In the genomic region with DNA sequence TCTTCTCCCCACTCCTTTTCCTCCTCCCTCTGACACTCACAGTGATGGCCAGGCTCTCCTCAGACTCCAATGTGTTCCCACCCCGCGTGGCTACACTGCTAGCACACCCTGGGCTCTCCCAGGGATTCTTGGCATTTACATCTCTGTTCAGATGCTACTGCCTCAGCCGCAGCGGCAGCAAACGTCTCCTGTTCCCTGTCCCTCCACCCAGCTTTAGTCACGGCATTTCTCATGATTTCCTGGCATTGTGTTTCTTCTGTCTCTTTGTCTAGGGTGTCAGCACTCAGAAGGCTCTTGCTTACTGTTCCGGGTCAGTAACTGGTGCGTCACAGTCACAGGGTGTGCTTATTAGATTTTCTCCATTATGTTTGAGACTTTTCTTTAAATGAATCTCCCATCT, we compare ENCODE assay signal across 8 mouse cellular contexts.
DNase-seq lines count a peak whose midpoint lies in the region; ATAC-seq lines count a peak whose summit lies in the region.

No protein-coding gene starts in this region.

- no peaks in the 10 kb centered on the region for H3K9me3 ChIP-seq in forebrain, embryonic 14.5 days (replicated peaks; ENCODE audit: control insufficient read depth, low read length)
- no peaks in the 10 kb centered on the region for H3K9me3 ChIP-seq in forebrain, embryonic 12.5 days
- H3K9me3 ChIP-seq in midbrain, embryonic 10.5 days (replicated peaks), result no peaks in the 10 kb centered on the region
- no peaks in the 10 kb centered on the region for H3K9me3 ChIP-seq in midbrain, embryonic 16.5 days (replicated peaks; ENCODE audit: control insufficient read depth, low read length, poor library complexity, severe bottlenecking)
- H3K9me3 ChIP-seq in heart, embryonic 15.5 days (replicated peaks), result no peaks in the 10 kb centered on the region
- H3K9me3 ChIP-seq in stomach, embryonic 14.5 days (ENCODE audit: control insufficient read depth, low read depth, low read length), result no peaks in the 10 kb centered on the region

- no peaks in the 10 kb centered on the region for H3K36me3 ChIP-seq in forebrain, embryonic 14.5 days (ENCODE audit: control insufficient read depth, insufficient read depth, low read length)
- no peaks in the 10 kb centered on the region; the same call in 1 of the 2 replicates for H3K36me3 ChIP-seq in forebrain, embryonic 12.5 days (replicated peaks)
- peaks cover 39% of the 10 kb centered on the region for H3K36me3 ChIP-seq in midbrain, embryonic 10.5 days
- no peaks in the 10 kb centered on the region for H3K36me3 ChIP-seq in midbrain, embryonic 16.5 days (ENCODE audit: control insufficient read depth, insufficient read depth, low read length)
- H3K36me3 ChIP-seq in heart, embryonic 15.5 days, result no peaks in the 10 kb centered on the region
- no peaks in the 10 kb centered on the region for H3K36me3 ChIP-seq in stomach, embryonic 14.5 days (ENCODE audit: control insufficient read depth, insufficient read depth, low read length)

- H3K27me3 ChIP-seq in forebrain, embryonic 14.5 days (replicated peaks; ENCODE audit: control insufficient read depth, insufficient read depth, low read length), result no peaks in the 10 kb centered on the region
- H3K27me3 ChIP-seq in forebrain, embryonic 12.5 days, result no peaks in the 10 kb centered on the region
- H3K27me3 ChIP-seq in midbrain, embryonic 10.5 days (ENCODE audit: low read depth, poor library complexity, severe bottlenecking), result no peaks in the 10 kb centered on the region
- H3K27me3 ChIP-seq in midbrain, embryonic 16.5 days (ENCODE audit: control insufficient read depth, insufficient read depth, low read depth, low read length), result no peaks in the 10 kb centered on the region
- H3K27me3 ChIP-seq in heart, embryonic 15.5 days, result no peaks in the 10 kb centered on the region
- H3K27me3 ChIP-seq in stomach, embryonic 14.5 days (ENCODE audit: control insufficient read depth, insufficient read depth, low read length), result no peaks in the 10 kb centered on the region

- no peak for ATAC-seq in forebrain, embryonic 14.5 days
- ATAC-seq in forebrain, embryonic 12.5 days (ENCODE audit: low FRiP score), result no peak
- ATAC-seq in midbrain, embryonic 16.5 days, result no peak
- ATAC-seq in heart, embryonic 15.5 days (replicated peaks; ENCODE audit: insufficient number of reproducible peaks, insufficient read depth, low FRiP score, low read depth), result no peak
- no peak for ATAC-seq in stomach, embryonic 14.5 days (ENCODE audit: insufficient number of reproducible peaks, insufficient read depth, low FRiP score, low read depth)

- 0 out of 2 replicates have a peak, but pooled peaks cover 6% of the 10 kb centered on the region for H3K4me1 ChIP-seq in forebrain, embryonic 14.5 days (ENCODE audit: control insufficient read depth, insufficient read depth, low read length)
- H3K4me1 ChIP-seq in forebrain, embryonic 12.5 days, result peaks cover 13% of the 10 kb centered on the region
- H3K4me1 ChIP-seq in midbrain, embryonic 10.5 days, result peaks cover 18% of the 10 kb centered on the region
- peaks cover 18% of the 10 kb centered on the region for H3K4me1 ChIP-seq in midbrain, embryonic 16.5 days (ENCODE audit: control insufficient read depth, insufficient read depth, low read length)
- peaks cover 33% of the 10 kb centered on the region for H3K4me1 ChIP-seq in heart, embryonic 15.5 days (replicated peaks)
- H3K4me1 ChIP-seq in stomach, embryonic 14.5 days (ENCODE audit: control insufficient read depth, insufficient read depth, low read length), result 0 out of 2 replicates have a peak, but pooled peaks cover 6% of the 10 kb centered on the region

- no peak overlapping the region for H3K4me3 ChIP-seq in forebrain, embryonic 14.5 days (ENCODE audit: low read depth, low read length)
- no peak overlapping the region for H3K4me3 ChIP-seq in forebrain, embryonic 12.5 days (replicated peaks)
- no peak overlapping the region for H3K4me3 ChIP-seq in midbrain, embryonic 10.5 days
- H3K4me3 ChIP-seq in midbrain, embryonic 16.5 days (ENCODE audit: low read depth, low read length), result no peak overlapping the region
- no peak overlapping the region for H3K4me3 ChIP-seq in heart, embryonic 15.5 days
- no peak overlapping the region for H3K4me3 ChIP-seq in stomach, embryonic 14.5 days (ENCODE audit: low read depth, low read length)

- H3K9ac ChIP-seq in forebrain, embryonic 14.5 days (ENCODE audit: low read length), result no peak overlapping the region
- no peak overlapping the region for H3K9ac ChIP-seq in forebrain, embryonic 12.5 days
- no peak overlapping the region for H3K9ac ChIP-seq in midbrain, embryonic 16.5 days (ENCODE audit: low read depth, low read length)
- no peak overlapping the region for H3K9ac ChIP-seq in heart, embryonic 15.5 days
- H3K9ac ChIP-seq in stomach, embryonic 14.5 days (replicated peaks; ENCODE audit: low read depth, low read length), result no peak overlapping the region

- no peak for DNase-seq in forebrain, embryonic 14.5 days (ENCODE audit: low spot score)
- DNase-seq in midbrain, embryonic 10.5 days (ENCODE audit: low spot score), result peak; percentile 16
- no peak for DNase-seq in thymus, postnatal 14 days
- DNase-seq in spleen, postnatal 4 days (ENCODE audit: low spot score in 2 of 2), result no peak

- 54% methylated on average over 8 of the region's 8 CpGs for WGBS in forebrain, embryonic 14.5 days
- WGBS in forebrain, embryonic 12.5 days, result 55% methylated on average over 8 of the region's 8 CpGs
- WGBS in midbrain, embryonic 10.5 days, result 47% methylated on average over 8 of the region's 8 CpGs
- 20% methylated on average over 8 of the region's 8 CpGs for WGBS in midbrain, embryonic 16.5 days
- WGBS in heart, embryonic 15.5 days, result 39% methylated on average over 8 of the region's 8 CpGs
- WGBS in stomach, embryonic 14.5 days, result 64% methylated on average over 8 of the region's 8 CpGs

- H3K4me2 ChIP-seq in forebrain, embryonic 14.5 days (ENCODE audit: low read length), result no peak overlapping the region
- H3K4me2 ChIP-seq in forebrain, embryonic 12.5 days, result no peak overlapping the region
- H3K4me2 ChIP-seq in midbrain, embryonic 16.5 days (ENCODE audit: low read length), result no peak overlapping the region
- no peak overlapping the region for H3K4me2 ChIP-seq in heart, embryonic 15.5 days
- H3K4me2 ChIP-seq in stomach, embryonic 14.5 days (replicated peaks; ENCODE audit: low read depth, low read length), result no peak overlapping the region

- peak overlapping the region; percentile 49; the same call in 1 of the 2 replicates for H3K27ac ChIP-seq in forebrain, embryonic 14.5 days (ENCODE audit: low read depth, low read length)
- H3K27ac ChIP-seq in forebrain, embryonic 12.5 days, result no peak overlapping the region
- H3K27ac ChIP-seq in midbrain, embryonic 10.5 days (replicated peaks), result peak overlapping the region; percentile 18; the same call in 1 of the 2 replicates
- H3K27ac ChIP-seq in midbrain, embryonic 16.5 days (ENCODE audit: low read length), result no peak overlapping the region
- 0 out of 2 replicates have a peak overlapping the region, but pooled peaks have one; percentile 14 for H3K27ac ChIP-seq in heart, embryonic 15.5 days
- 0 out of 2 replicates have a peak overlapping the region, but pooled peaks have one; percentile 21 for H3K27ac ChIP-seq in stomach, embryonic 14.5 days (ENCODE audit: low read length)

Comparison
In these comparisons a context has a peak if more than half of its experiments do, and no peak if none do; other contexts are left out.
1. H3K27ac ChIP-seq: peak in forebrain, embryonic 14.5 days (single experiment), midbrain, embryonic 10.5 days (single experiment), heart, embryonic 15.5 days (single experiment) and stomach, embryonic 14.5 days (single experiment); none in forebrain, embryonic 12.5 days (single experiment) and midbrain, embryonic 16.5 days (single experiment).